Mouse (Mus musculus): Measurements from ENCODE around the gene Erich6. TPM values are rescaled to one million over a fixed set of nuclear protein-coding genes. Genes with fewer than 3 reads are reported as not detected.
A peak's percentile ranks its signal among the peaks of the same experiment; 100 is the strongest.

The Erich6 gene
- polyA plus RNA-seq (2015; fragmentation: Nextera tagmentation; extraction: Ambion mirVana), result 0.05 TPM in 1 of 2 replicates, not detected in the other

DNA sequence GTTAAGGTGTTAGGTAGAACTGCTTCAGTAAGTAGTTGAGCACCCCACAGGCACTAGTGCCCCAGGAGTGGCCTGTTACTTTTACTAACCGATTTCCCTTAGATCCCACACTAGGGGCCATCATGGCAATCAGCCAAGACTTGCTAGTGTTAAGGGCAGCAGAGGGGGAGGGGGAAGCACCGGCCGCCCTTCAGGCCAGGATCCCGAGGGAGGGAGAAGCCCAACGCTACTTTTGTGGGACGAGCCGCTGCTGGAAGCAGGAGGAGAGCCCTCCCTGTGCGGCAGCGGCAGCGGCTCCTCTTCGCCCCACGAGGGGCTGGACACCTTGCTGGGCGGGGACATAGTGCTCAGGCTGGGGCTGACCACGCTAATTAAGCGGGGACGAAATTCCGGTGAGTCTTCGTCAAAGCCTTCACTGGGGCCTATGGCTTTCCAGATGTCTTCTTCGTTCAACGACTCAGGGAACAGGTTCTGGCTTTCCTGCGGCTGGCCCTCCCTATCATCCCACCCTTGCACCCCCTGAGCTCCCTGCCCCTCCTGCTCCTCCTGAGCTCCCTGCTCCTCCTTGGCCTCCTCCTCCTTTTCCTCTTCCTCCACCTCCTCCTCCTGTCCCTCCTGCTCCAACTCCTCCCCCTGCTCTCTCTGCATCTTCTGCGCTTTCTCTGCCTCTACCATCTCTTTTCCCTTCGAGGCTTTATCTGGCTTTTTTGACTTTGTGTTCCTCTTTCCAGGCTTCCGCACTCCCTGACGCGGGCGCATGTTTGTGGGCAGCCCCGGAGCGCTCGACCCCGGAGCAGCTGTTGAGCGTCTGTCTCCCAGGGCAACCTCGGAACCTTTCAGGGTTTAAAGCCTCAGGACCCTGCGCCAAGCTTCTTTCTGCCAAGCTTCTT lies at the start of gene Erich6:
Gene Erich6 (minus strand): TSS at position 802 of the 890 bp plus-strand sequence.
- Histone ChIP-seq H3K9me3 (replicated peaks; ENCODE audit: control insufficient read depth, low read length) (no peaks in the 10 kb centered on the region), H3K27ac (ENCODE audit: low read length) (no peak within 1 kb of the TSS), H3K36me3 (ENCODE audit: control insufficient read depth, insufficient read depth, low read length) (no peaks in the 10 kb centered on the region), H3K27me3 (ENCODE audit: control insufficient read depth, insufficient read depth, low read length) (no peaks in the 10 kb centered on the region), H3K4me1 (ENCODE audit: control insufficient read depth, insufficient read depth, low read length) (no peaks in the 10 kb centered on the region), H3K4me3 (replicated peaks; ENCODE audit: low read length) (peak within 1 kb of the TSS; percentile 50), H3K4me2 (ENCODE audit: low read depth, low read length) (peak within 1 kb of the TSS; percentile 83), H3K9ac (ENCODE audit: low read length) (peak within 1 kb of the TSS; percentile 59)
- ATAC-seq (ENCODE audit: insufficient read depth, low FRiP score), result peak; percentile 84; the same call in 1 of the 2 replicates
- under 1% methylated on average over 34 of the region's 34 CpGs for whole genome bisulfite sequencing

DNA sequence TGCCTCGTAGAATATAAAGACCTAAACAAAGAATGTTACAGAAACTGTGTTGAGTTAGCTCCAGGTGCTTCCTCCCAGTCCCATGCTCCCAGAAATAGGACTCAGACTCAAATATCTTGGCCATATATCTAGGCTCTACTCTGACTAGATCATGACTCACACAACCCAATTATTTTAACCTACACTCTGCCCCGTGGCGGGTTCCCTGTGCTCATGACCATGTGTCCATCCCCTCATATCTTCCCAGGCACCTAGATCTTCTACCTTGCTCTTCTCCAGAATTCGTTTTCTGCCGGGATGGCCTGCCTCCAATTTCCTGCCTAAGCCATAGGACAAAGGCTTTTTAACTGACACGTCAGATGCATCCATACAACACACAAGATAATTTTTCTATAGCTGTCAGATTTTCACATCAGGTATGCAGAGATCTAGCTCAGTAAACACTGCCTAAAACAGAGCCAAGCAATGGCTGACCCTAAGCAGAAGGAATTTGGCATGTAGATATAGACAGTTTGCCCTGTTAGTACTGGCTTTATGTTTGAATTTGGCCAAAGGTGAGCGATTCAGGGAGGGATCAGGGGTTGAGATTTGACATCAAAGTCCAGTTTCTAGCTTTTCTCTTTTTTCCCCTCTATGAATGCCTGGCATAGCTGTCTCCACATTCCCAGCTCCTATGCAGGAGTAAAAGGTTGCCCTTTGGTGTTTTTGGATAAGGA lies 49.4 kb upstream of the Erich6 start:
- H3K9ac ChIP-seq (ENCODE audit: low read length), result no peak overlapping the region
- no peak overlapping the region for H3K4me3 ChIP-seq (replicated peaks; ENCODE audit: low read length)
- ATAC-seq (ENCODE audit: insufficient read depth, low FRiP score), result no peak
- H3K9me3 ChIP-seq (replicated peaks; ENCODE audit: control insufficient read depth, low read length), result no peaks in the 10 kb centered on the region
- H3K27ac ChIP-seq (ENCODE audit: low read length), result no peak overlapping the region
- H3K36me3 ChIP-seq (ENCODE audit: control insufficient read depth, insufficient read depth, low read length), result no peaks in the 10 kb centered on the region
- no peaks in the 10 kb centered on the region for H3K27me3 ChIP-seq (ENCODE audit: control insufficient read depth, insufficient read depth, low read length)
- 81% methylated on average over 7 of the region's 7 CpGs for WGBS
- peaks cover 13% of the 10 kb centered on the region for H3K4me1 ChIP-seq (ENCODE audit: control insufficient read depth, insufficient read depth, low read length)
- H3K4me2 ChIP-seq (ENCODE audit: low read depth, low read length), result no peak overlapping the region

DNA sequence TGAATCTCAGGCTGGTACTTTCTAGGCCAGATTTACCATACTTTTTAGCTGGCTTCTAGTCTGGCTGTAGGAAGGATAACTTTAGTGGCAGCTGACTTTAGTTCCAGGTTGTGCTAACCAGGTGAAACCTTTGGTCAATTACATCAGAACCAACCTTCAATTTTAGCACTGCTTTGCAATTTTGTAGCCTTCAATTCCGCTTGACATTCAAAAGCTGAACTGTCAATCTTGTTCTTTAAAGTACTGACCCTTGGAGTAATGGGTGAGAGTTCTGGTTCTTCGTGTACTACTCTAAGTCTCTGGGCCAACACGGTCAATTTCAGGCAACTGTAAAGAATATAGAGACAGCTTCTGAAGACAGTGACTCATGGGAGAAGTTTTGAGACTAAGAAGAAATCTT lies 48.4 kb upstream of the Erich6 start:
- 91% methylated on average over 3 of the region's 3 CpGs for WGBS
- H3K27ac ChIP-seq (ENCODE audit: low read length), result no peak overlapping the region
- no peak overlapping the region for H3K4me2 ChIP-seq (ENCODE audit: low read depth, low read length)
- no peaks in the 10 kb centered on the region for H3K27me3 ChIP-seq (ENCODE audit: control insufficient read depth, insufficient read depth, low read length)
- no peaks in the 10 kb centered on the region for H3K9me3 ChIP-seq (replicated peaks; ENCODE audit: control insufficient read depth, low read length)
- no peak for ATAC-seq (ENCODE audit: insufficient read depth, low FRiP score)
- H3K9ac ChIP-seq (ENCODE audit: low read length), result no peak overlapping the region
- no peak overlapping the region for H3K4me3 ChIP-seq (replicated peaks; ENCODE audit: low read length)
- H3K4me1 ChIP-seq (ENCODE audit: control insufficient read depth, insufficient read depth, low read length), result peaks cover 16% of the 10 kb centered on the region
- H3K36me3 ChIP-seq (ENCODE audit: control insufficient read depth, insufficient read depth, low read length), result no peaks in the 10 kb centered on the region

- H3K9me3 ChIP-seq (replicated peaks; ENCODE audit: control insufficient read depth, low read length), result no peaks in the 10 kb centered on the region
- H3K9ac ChIP-seq (ENCODE audit: low read length), result no peak overlapping the region
- H3K4me1 ChIP-seq (ENCODE audit: control insufficient read depth, insufficient read depth, low read length), result peaks cover 23% of the 10 kb centered on the region
- no peak for ATAC-seq (ENCODE audit: insufficient read depth, low FRiP score)
- no peak overlapping the region for H3K27ac ChIP-seq (ENCODE audit: low read length)
- no peaks in the 10 kb centered on the region for H3K27me3 ChIP-seq (ENCODE audit: control insufficient read depth, insufficient read depth, low read length)
- no peaks in the 10 kb centered on the region for H3K36me3 ChIP-seq (ENCODE audit: control insufficient read depth, insufficient read depth, low read length)
- no peak overlapping the region for H3K4me3 ChIP-seq (replicated peaks; ENCODE audit: low read length)
- no peak overlapping the region for H3K4me2 ChIP-seq (ENCODE audit: low read depth, low read length)
- WGBS, result 67% methylated on average over 7 of the region's 7 CpGs
These were observed 46.3 kb upstream of the Erich6 start for GRCm38 (mm10) chr3:58683346-58683745.

DNA sequence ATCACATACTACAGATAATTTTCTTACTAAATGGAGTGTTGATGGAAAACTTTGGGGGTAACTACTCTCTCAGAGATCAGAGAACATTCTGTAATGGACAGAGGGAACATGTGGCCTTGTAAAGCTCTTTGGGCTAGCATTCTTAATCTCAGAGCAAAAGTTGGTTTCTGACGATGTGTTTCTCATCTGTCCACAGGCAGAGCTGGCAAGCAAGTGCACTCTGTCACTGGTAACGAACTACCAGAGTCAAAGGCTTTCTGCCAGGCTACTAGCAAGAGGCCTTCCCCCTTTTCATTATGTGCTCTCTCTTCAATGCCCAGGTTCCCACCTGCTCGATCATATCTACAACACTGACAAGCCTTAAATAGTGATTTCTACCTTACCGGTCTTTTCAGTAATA lies 45.3 kb upstream of the Erich6 start:
- H3K36me3 ChIP-seq (ENCODE audit: control insufficient read depth, insufficient read depth, low read length), result no peaks in the 10 kb centered on the region
- no peaks in the 10 kb centered on the region for H3K9me3 ChIP-seq (replicated peaks; ENCODE audit: control insufficient read depth, low read length)
- H3K27me3 ChIP-seq (ENCODE audit: control insufficient read depth, insufficient read depth, low read length), result no peaks in the 10 kb centered on the region
- no peak overlapping the region for H3K4me3 ChIP-seq (replicated peaks; ENCODE audit: low read length)
- no peak overlapping the region for H3K27ac ChIP-seq (ENCODE audit: low read length)
- no peak overlapping the region for H3K4me2 ChIP-seq (ENCODE audit: low read depth, low read length)
- H3K9ac ChIP-seq (ENCODE audit: low read length), result no peak overlapping the region
- peaks cover 26% of the 10 kb centered on the region for H3K4me1 ChIP-seq (ENCODE audit: control insufficient read depth, insufficient read depth, low read length)
- 50% methylated on average over 4 of the region's 4 CpGs for WGBS
- ATAC-seq (ENCODE audit: insufficient read depth, low FRiP score), result no peak

DNA sequence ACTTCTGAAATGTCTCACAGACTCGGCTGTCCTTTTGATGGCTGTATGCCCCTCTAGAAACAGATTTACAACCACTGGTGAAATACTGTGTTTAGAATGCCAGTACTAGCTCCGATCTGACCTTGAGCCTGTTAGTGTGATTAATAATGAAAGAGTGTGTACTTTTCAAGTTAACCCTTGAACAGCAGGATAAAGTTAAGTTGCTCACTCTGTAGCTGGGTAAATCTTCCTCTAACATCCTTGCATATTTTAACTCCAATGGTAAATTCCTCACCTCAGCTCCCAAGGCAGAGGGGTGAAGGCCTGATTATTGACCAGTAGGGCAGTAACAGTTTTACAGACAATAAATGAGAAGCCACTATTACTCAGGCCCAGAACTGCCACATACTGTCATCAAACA lies 44.8 kb upstream of the Erich6 start:
- Histone ChIP-seq H3K27me3 (ENCODE audit: control insufficient read depth, insufficient read depth, low read length) (no peaks in the 10 kb centered on the region), H3K36me3 (ENCODE audit: control insufficient read depth, insufficient read depth, low read length) (no peaks in the 10 kb centered on the region), H3K9me3 (replicated peaks; ENCODE audit: control insufficient read depth, low read length) (no peaks in the 10 kb centered on the region), H3K27ac (ENCODE audit: low read length) (no peak overlapping the region), H3K4me3 (replicated peaks; ENCODE audit: low read length) (no peak overlapping the region), H3K4me2 (ENCODE audit: low read depth, low read length) (no peak overlapping the region), H3K9ac (ENCODE audit: low read length) (no peak overlapping the region), H3K4me1 (ENCODE audit: control insufficient read depth, insufficient read depth, low read length) (peaks cover 26% of the 10 kb centered on the region)
- ATAC-seq (ENCODE audit: insufficient read depth, low FRiP score), result no peak
- 18% methylated on average over 2 of the region's 2 CpGs for WGBS

DNA sequence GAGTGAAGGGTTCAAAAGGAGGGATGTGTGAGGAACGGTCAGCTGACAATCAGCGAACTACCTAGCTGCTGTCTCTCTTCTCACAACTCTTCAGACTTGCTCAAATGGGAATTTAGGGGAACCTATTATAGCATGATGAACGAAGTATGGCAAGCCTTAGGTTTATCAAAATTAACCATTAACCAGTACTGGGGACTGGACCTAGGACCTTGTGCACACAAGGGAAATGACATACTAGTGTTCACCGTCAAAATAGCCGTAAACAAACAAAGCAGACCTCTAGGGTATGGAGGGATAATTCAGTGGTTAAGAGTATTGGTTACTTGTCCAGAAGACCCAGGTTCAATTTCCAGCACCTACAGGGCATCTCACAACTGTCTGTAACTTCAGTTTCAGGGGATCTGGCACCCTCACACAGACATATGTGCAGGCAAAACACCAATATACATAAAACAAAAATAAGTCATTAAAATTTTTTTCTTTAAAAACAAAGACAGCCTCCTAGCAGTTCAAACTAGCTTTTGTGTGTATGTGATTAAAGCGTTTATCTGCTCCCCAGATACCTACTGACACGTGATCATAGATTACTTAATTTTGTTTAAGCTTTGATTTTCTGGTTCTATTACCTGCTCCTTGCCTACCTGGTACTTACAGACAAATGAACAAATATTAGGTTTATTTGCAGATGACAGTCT lies 44.1 kb upstream of the Erich6 start:
- peak overlapping the region; percentile 7; the same call in 1 of the 2 replicates for H3K4me2 ChIP-seq (ENCODE audit: low read depth, low read length)
- H3K4me3 ChIP-seq (replicated peaks; ENCODE audit: low read length), result no peak overlapping the region
- peak; percentile 50; the same call in 1 of the 2 replicates for ATAC-seq (ENCODE audit: insufficient read depth, low FRiP score)
- H3K27ac ChIP-seq (ENCODE audit: low read length), result no peak overlapping the region
- H3K36me3 ChIP-seq (ENCODE audit: control insufficient read depth, insufficient read depth, low read length), result no peaks in the 10 kb centered on the region
- H3K4me1 ChIP-seq (ENCODE audit: control insufficient read depth, insufficient read depth, low read length), result peaks cover 26% of the 10 kb centered on the region
- H3K9ac ChIP-seq (ENCODE audit: low read length), result no peak overlapping the region
- 57% methylated on average over 7 of the region's 7 CpGs for whole genome bisulfite sequencing
- H3K27me3 ChIP-seq (ENCODE audit: control insufficient read depth, insufficient read depth, low read length), result no peaks in the 10 kb centered on the region
- no peaks in the 10 kb centered on the region for H3K9me3 ChIP-seq (replicated peaks; ENCODE audit: control insufficient read depth, low read length)

DNA sequence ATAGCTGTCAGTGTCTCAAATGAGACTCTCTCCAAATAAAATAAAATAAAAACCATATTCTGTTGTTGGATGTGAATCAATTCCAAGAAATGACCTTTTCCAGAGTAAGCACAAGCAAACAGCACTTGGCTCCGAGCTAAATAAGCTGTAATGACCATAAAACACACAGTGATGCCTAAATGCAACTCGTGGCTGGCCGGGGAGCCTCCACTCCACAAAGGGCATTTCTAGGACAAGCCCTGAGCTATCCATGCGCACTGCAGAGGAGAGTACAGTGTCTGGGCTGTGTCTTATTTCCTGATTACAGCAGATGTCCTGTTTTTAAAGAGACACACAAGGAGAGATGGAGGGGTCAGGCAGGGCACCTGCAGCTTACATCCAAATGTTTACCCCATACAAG lies 43.0 kb upstream of the Erich6 start:
- H3K9ac ChIP-seq (ENCODE audit: low read length), result no peak overlapping the region
- WGBS, result 21% methylated on average over 4 of the region's 4 CpGs
- H3K27me3 ChIP-seq (ENCODE audit: control insufficient read depth, insufficient read depth, low read length), result no peaks in the 10 kb centered on the region
- no peak overlapping the region for H3K4me3 ChIP-seq (replicated peaks; ENCODE audit: low read length)
- no peak overlapping the region for H3K4me2 ChIP-seq (ENCODE audit: low read depth, low read length)
- peaks cover 26% of the 10 kb centered on the region for H3K4me1 ChIP-seq (ENCODE audit: control insufficient read depth, insufficient read depth, low read length)
- no peaks in the 10 kb centered on the region for H3K9me3 ChIP-seq (replicated peaks; ENCODE audit: control insufficient read depth, low read length)
- no peaks in the 10 kb centered on the region; the same call in 1 of the 2 replicates for H3K36me3 ChIP-seq (ENCODE audit: control insufficient read depth, insufficient read depth, low read length)
- no peak for ATAC-seq (ENCODE audit: insufficient read depth, low FRiP score)
- no peak overlapping the region for H3K27ac ChIP-seq (ENCODE audit: low read length)
